Mouse (Mus musculus) kidney, embryonic 16.5 days (tissue): ENCODE data around the gene Glis3. TPM values are rescaled to one million over a fixed set of nuclear protein-coding genes. Genes with fewer than 3 reads are reported as not detected.

Experiments used
- ATAC-seq: fragments of 200-750 bp; cut with Nextera tagmentation; 2 replicates; pipeline ENCODE4 v1.8.0; 2017; ENCODE audit warnings: moderate TSS enrichment; ENCODE audit not compliant: low FRiP score, low TSS enrichment
- H3K27ac ChIP-seq: fragments of 300-500 bp; sonication (generic); 2 replicates; pipeline ENCODE4 v1.5.1; 2014; ENCODE audit warnings: low read length
- H3K27me3 ChIP-seq: fragments of 300-500 bp; sonication (generic); 2 replicates; pipeline ENCODE4 v1.6.1; 2014; ENCODE audit warnings: low read length, control low read depth, mixed read lengths; ENCODE audit not compliant: insufficient read depth
- H3K36me3 ChIP-seq: fragments of 300-500 bp; sonication (generic); 2 replicates; pipeline ENCODE4 v1.6.1; 2014; ENCODE audit warnings: low read length, control low read depth, mixed read lengths; ENCODE audit not compliant: insufficient read depth
- H3K4me1 ChIP-seq: fragments of 300-500 bp; sonication (generic); 2 replicates; pipeline ENCODE4 v1.6.1; 2014; ENCODE audit warnings: low read length, control low read depth, mixed read lengths; ENCODE audit not compliant: insufficient read depth
- H3K4me2 ChIP-seq: fragments of 300-500 bp; sonication (generic); replicated peaks from 2 replicates; pipeline ENCODE4 v1.6.1; 2014; ENCODE audit warnings: low read depth, low read length
- H3K4me3 ChIP-seq: fragments of 300-500 bp; sonication (generic); 2 replicates; pipeline ENCODE4 v1.5.1; 2014; ENCODE audit warnings: mild to moderate bottlenecking, low read length
- H3K9ac ChIP-seq: fragments of 300-500 bp; sonication (generic); replicated peaks from 2 replicates; pipeline ENCODE4 v1.6.1; 2014; ENCODE audit warnings: low read length
- H3K9me3 ChIP-seq: fragments of 300-500 bp; sonication (generic); 2 replicates; pipeline ENCODE4 v1.6.1; 2016; ENCODE audit warnings: low read length, control low read depth
- WGBS: fragments of 180-500 bp; shearing (Covaris S2); extraction: QIAGEN DNeasy Blood & Tissue Kit; methylation state at CpG from one replicate; pipeline ENCODE4 v1.1.7; 2014; 5-methylcytosine and 5-hydroxymethylcytosine counted together
- polyA plus RNA-seq: library from polyadenylated mRNA; unstranded; fragments of >200 nt; fragmentation: Nextera tagmentation; extraction: Ambion mirVana; gene quantifications from 2 replicates; pipeline ENCODE4 v1.2.1, GENCODE M21; 2015

Gene Glis3
- polyA plus RNA-seq, 1 experiment from 2014 or later, result 9.0 TPM

GRCm38 (mm10) chr19:28337574-28337973 lies 342.3 kb downstream of the Glis3 start:
- 32% methylated on average over 3 of the region's 3 CpGs for WGBS
- no peak for ATAC-seq
- Histone ChIP-seq H3K4me2 (no peak overlapping the region), H3K27me3 (no peaks in the 10 kb centered on the region), H3K4me1 (peaks cover 13% of the 10 kb centered on the region), H3K36me3 (no peaks in the 10 kb centered on the region), H3K27ac (peak overlapping the region; percentile 13; the same call in 1 of the 2 replicates), H3K4me3 (no peak overlapping the region), H3K9me3 (no peaks in the 10 kb centered on the region), H3K9ac (no peak overlapping the region)

- Histone ChIP-seq H3K9me3 (no peaks in the 10 kb centered on the region), H3K27me3 (no peaks in the 10 kb centered on the region), H3K9ac (no peak overlapping the region), H3K4me3 (no peak overlapping the region), H3K4me1 (peaks cover 13% of the 10 kb centered on the region), H3K4me2 (no peak overlapping the region), H3K27ac (no peak overlapping the region), H3K36me3 (no peaks in the 10 kb centered on the region)
- 77% methylated on average over 4 of the region's 4 CpGs for WGBS
- no peak for ATAC-seq
Measured at GRCm38 (mm10) chr19:28336651-28337510, 343.0 kb downstream of the Glis3 start.

- Histone ChIP-seq H3K9ac (no peak overlapping the region), H3K36me3 (no peaks in the 10 kb centered on the region), H3K4me2 (no peak overlapping the region), H3K4me3 (no peak overlapping the region), H3K27me3 (no peaks in the 10 kb centered on the region), H3K27ac (no peak overlapping the region), H3K9me3 (no peaks in the 10 kb centered on the region), H3K4me1 (peaks cover 13% of the 10 kb centered on the region)
- no peak for ATAC-seq
- WGBS, result 71% methylated on average over 8 of the region's 8 CpGs
Measured at GRCm38 (mm10) chr19:28335890-28336289, 344.0 kb downstream of the Glis3 start.

- Histone ChIP-seq H3K27me3 (no peaks in the 10 kb centered on the region), H3K4me2 (no peak overlapping the region), H3K36me3 (no peaks in the 10 kb centered on the region), H3K9ac (no peak overlapping the region), H3K27ac (no peak overlapping the region), H3K4me1 (peaks cover 13% of the 10 kb centered on the region), H3K4me3 (no peak overlapping the region), H3K9me3 (no peaks in the 10 kb centered on the region)
- WGBS, result 49% methylated on average over 11 of the region's 11 CpGs
- no peak for ATAC-seq
Measured at GRCm38 (mm10) chr19:28333007-28333766, 346.7 kb downstream of the Glis3 start.

- H3K9me3 ChIP-seq, result no peaks in the 10 kb centered on the region
- no peaks in the 10 kb centered on the region for H3K36me3 ChIP-seq
- H3K9ac ChIP-seq, result no peak overlapping the region
- no peak overlapping the region for H3K4me3 ChIP-seq
- H3K4me2 ChIP-seq, result no peak overlapping the region
- H3K4me1 ChIP-seq, result no peaks in the 10 kb centered on the region; the same call in 1 of the 2 replicates
- no peak for ATAC-seq
- 66% methylated on average over 16 of the region's 16 CpGs for WGBS
- H3K27me3 ChIP-seq, result no peaks in the 10 kb centered on the region
- H3K27ac ChIP-seq, result no peak overlapping the region; the same call in 1 of the 2 replicates
Measured at GRCm38 (mm10) chr19:28328444-28329110, 351.3 kb downstream of the Glis3 start.

- no peak overlapping the region for H3K4me3 ChIP-seq
- no peak overlapping the region for H3K9ac ChIP-seq
- H3K27ac ChIP-seq, result no peak overlapping the region
- H3K4me2 ChIP-seq, result no peak overlapping the region
- no peaks in the 10 kb centered on the region for H3K27me3 ChIP-seq
- H3K4me1 ChIP-seq, result no peaks in the 10 kb centered on the region; the same call in 1 of the 2 replicates
- H3K36me3 ChIP-seq, result no peaks in the 10 kb centered on the region
- no peak for ATAC-seq
- H3K9me3 ChIP-seq, result no peaks in the 10 kb centered on the region
- 89% methylated on average over 5 of the region's 5 CpGs for WGBS
Measured at GRCm38 (mm10) chr19:28327536-28327935, 352.3 kb downstream of the Glis3 start.

GRCm38 (mm10) chr19:28306036-28306435 lies 373.8 kb downstream of the Glis3 start:
- no peak overlapping the region for H3K27ac ChIP-seq
- whole genome bisulfite sequencing, result 60% methylated on average over 6 of the region's 6 CpGs
- H3K4me3 ChIP-seq, result no peak overlapping the region
- no peaks in the 10 kb centered on the region for H3K27me3 ChIP-seq
- no peaks in the 10 kb centered on the region for H3K36me3 ChIP-seq
- H3K4me1 ChIP-seq, result no peaks in the 10 kb centered on the region
- H3K9ac ChIP-seq, result no peak overlapping the region
- H3K4me2 ChIP-seq, result no peak overlapping the region
- no peak for ATAC-seq
- H3K9me3 ChIP-seq, result no peaks in the 10 kb centered on the region

- no peak overlapping the region for H3K27ac ChIP-seq
- H3K4me1 ChIP-seq, result no peaks in the 10 kb centered on the region
- H3K9me3 ChIP-seq, result no peaks in the 10 kb centered on the region
- ATAC-seq, result no peak
- H3K27me3 ChIP-seq, result no peaks in the 10 kb centered on the region
- H3K36me3 ChIP-seq, result no peaks in the 10 kb centered on the region
- 30% methylated on average over 4 of the region's 4 CpGs for WGBS
- no peak overlapping the region for H3K4me2 ChIP-seq
- no peak overlapping the region for H3K9ac ChIP-seq
- H3K4me3 ChIP-seq, result no peak overlapping the region
Measured at GRCm38 (mm10) chr19:28305510-28305909, 374.4 kb downstream of the Glis3 start.

GRCm38 (mm10) chr19:28302831-28303242 lies 377.0 kb downstream of the Glis3 start:
- Histone ChIP-seq H3K9me3 (no peaks in the 10 kb centered on the region), H3K36me3 (no peaks in the 10 kb centered on the region), H3K4me3 (no peak overlapping the region), H3K4me2 (no peak overlapping the region), H3K4me1 (no peaks in the 10 kb centered on the region), H3K9ac (no peak overlapping the region), H3K27me3 (no peaks in the 10 kb centered on the region), H3K27ac (no peak overlapping the region)
- WGBS, result 61% methylated on average over 2 of the region's 2 CpGs
- ATAC-seq, result no peak
